Mouse (Mus musculus) ES-Bruce4 (cell line): ENCODE results near the gene Mov10.

Source experiments
- CTCF ChIP-seq: IDR thresholded peaks from one replicate; pipeline ENCODE4 v1.8.1; 2011; ENCODE audit warnings: low read depth, low read length
- POLR2A ChIP-seq: IDR thresholded peaks from one replicate; pipeline ENCODE4 v1.8.1; 2011; ENCODE audit warnings: low read length; ENCODE audit not compliant: insufficient read depth

- TF ChIP-seq CTCF (no peak), POLR2A (no peak)
These were observed 22.6 kb downstream of the Mov10 start for GRCm38 (mm10) chr3:104795661-104796340.
